8 mouse cellular contexts compared by ENCODE assay signal in the genomic region with DNA sequence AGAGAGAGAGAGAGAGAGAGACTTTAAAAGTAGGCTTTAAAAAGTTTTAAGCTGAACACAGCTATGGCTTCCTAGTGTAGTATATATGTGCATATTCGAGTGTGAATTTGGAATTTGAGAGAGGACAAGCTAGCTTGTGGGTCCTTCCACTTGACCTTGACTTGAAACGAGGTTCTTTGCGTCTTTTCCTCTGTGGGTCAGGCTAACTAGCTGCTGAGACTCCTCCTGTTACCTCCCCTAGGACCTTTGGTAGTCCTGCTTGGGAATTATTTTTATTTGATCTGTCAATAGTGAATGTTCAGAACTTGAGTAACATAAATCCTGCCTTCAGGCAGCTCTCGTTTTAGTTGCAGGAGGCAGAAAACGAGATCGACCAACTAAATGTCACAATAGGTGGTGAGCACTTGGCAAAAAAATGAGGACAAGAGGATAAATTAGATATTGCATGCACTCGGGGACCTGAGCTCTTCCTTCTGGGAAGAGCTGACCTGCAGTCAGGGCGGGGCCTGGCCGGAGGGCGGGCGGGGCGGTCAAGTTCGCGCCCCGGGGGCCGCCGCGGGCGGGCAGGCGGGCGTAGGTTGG. TPM values are rescaled to one million over a fixed set of nuclear protein-coding genes. Genes with fewer than 3 reads are reported as not detected.
DNase-seq lines count a peak whose midpoint lies in the region; ATAC-seq and TF ChIP-seq lines count a peak whose summit lies in the region.

No protein-coding gene starts in this region.

- no peak for DNase-seq in heart, postnatal 14 days
- DNase-seq in MEL-GATA-1-ER (ENCODE audit: extremely low read depth, low read depth), result peak; percentile 41
- no peak for DNase-seq in forebrain, postnatal 0 days
- DNase-seq in midbrain, embryonic 10.5 days (ENCODE audit: low spot score), result no peak
- DNase-seq in left cerebral cortex, postnatal 10 days (ENCODE audit: extremely low spot score in 1 of 2, low spot score in 2 of 2), result no peak
- DNase-seq in thymus, adult 18-20 months, result no peak
- DNase-seq in T-cell, adult 2 months (ENCODE audit: low spot score), result no peak

- WGBS in heart, embryonic 15.5 days, result 5% methylated on average over 20 of the region's 21 CpGs
- 6% methylated on average over 21 of the region's 21 CpGs for WGBS in forebrain, postnatal 0 days
- 7% methylated on average over 21 of the region's 21 CpGs for WGBS in midbrain, embryonic 10.5 days

- TF ChIP-seq CTCF in forebrain, postnatal 0 days (IDR thresholded peaks at IDR 0.05; ENCODE audit: low read depth), result peak; percentile 23; the same call in 1 of the 2 replicates

- peaks cover 10% of the 10 kb centered on the region for H3K36me3 ChIP-seq in heart, embryonic 15.5 days
- peaks cover 6% of the 10 kb centered on the region for H3K36me3 ChIP-seq in forebrain, postnatal 0 days (ENCODE audit: insufficient read depth)
- H3K36me3 ChIP-seq in midbrain, embryonic 10.5 days, result peaks cover 21% of the 10 kb centered on the region

- intact Hi-C loops in heart, postnatal 14 days (cut with DNase I), result loop anchor here (10.0 kb wide), 1 partner anchor 374 kb away; the partner anchor contains the start of gene Pou2f1
- intact Hi-C loops in left cerebral cortex, postnatal 10 days (cut with DNase I), result loop anchor here (10.0 kb wide), 1 partner anchor 374 kb away; the partner anchor contains the start of gene Pou2f1

- H3K9ac ChIP-seq in heart, embryonic 15.5 days, result peak overlapping the region; percentile 60
- H3K9ac ChIP-seq in forebrain, postnatal 0 days, result peak overlapping the region; percentile 63

- no peak for ATAC-seq in heart, embryonic 15.5 days (replicated peaks; ENCODE audit: insufficient number of reproducible peaks, insufficient read depth, low FRiP score, low read depth)
- ATAC-seq in forebrain, postnatal 0 days, result no peak; the same call in 1 of the 2 replicates

- H3K4me3 ChIP-seq in heart, embryonic 15.5 days, result peak overlapping the region; percentile 94
- peak overlapping the region; percentile 98 for H3K4me3 ChIP-seq in forebrain, postnatal 0 days (ENCODE audit: low read depth, low read length)
- H3K4me3 ChIP-seq in midbrain, embryonic 10.5 days, result peak overlapping the region; percentile 91

- H3K27me3 ChIP-seq in heart, embryonic 15.5 days, result no peaks in the 10 kb centered on the region
- no peaks in the 10 kb centered on the region for H3K27me3 ChIP-seq in forebrain, postnatal 0 days (ENCODE audit: insufficient read depth, low read length)
- H3K27me3 ChIP-seq in midbrain, embryonic 10.5 days (ENCODE audit: low read depth, poor library complexity, severe bottlenecking), result no peaks in the 10 kb centered on the region

- peak overlapping the region; percentile 76 for H3K4me2 ChIP-seq in heart, embryonic 15.5 days
- H3K4me2 ChIP-seq in forebrain, postnatal 0 days (ENCODE audit: low read depth), result peak overlapping the region; percentile 71

- H3K27ac ChIP-seq in heart, embryonic 15.5 days, result peak overlapping the region; percentile 96
- H3K27ac ChIP-seq in forebrain, postnatal 0 days (ENCODE audit: low read depth, low read length), result peak overlapping the region; percentile 68
- H3K27ac ChIP-seq in midbrain, embryonic 10.5 days (replicated peaks), result peak overlapping the region; percentile 97

- peaks cover 18% of the 10 kb centered on the region for H3K4me1 ChIP-seq in heart, embryonic 15.5 days (replicated peaks)
- peaks cover 11% of the 10 kb centered on the region; the same call in 1 of the 2 replicates for H3K4me1 ChIP-seq in forebrain, postnatal 0 days (ENCODE audit: insufficient read depth)
- H3K4me1 ChIP-seq in midbrain, embryonic 10.5 days, result peaks cover 28% of the 10 kb centered on the region

- no peaks in the 10 kb centered on the region for H3K9me3 ChIP-seq in heart, embryonic 15.5 days (replicated peaks)
- H3K9me3 ChIP-seq in forebrain, postnatal 0 days (ENCODE audit: low read length), result no peaks in the 10 kb centered on the region
- H3K9me3 ChIP-seq in midbrain, embryonic 10.5 days (replicated peaks), result no peaks in the 10 kb centered on the region

RNA-seq across cellular contexts. Expression of gene Tada1, which starts 0.4 kb away (rescaled TPM):
- polyA plus RNA-seq in heart, embryonic 15.5 days (2015; fragmentation: Nextera tagmentation; extraction: Ambion mirVana), result 27.5 and 34.6 TPM in 2 replicates
- total RNA-seq in heart, postnatal 14 days (2021), result 10 to 100 TPM; 11.8 TPM
- total RNA-seq in forebrain, postnatal 0 days (2014; rRNA removed), result 66.3 and 80.6 TPM in 2 replicates
- 77.4 and 82.0 TPM in 2 replicates for polyA plus RNA-seq in forebrain, postnatal 0 days (2015; fragmentation: Nextera tagmentation; extraction: Ambion mirVana)
- polyA plus RNA-seq in midbrain, embryonic 10.5 days (2016; fragmentation: Nextera tagmentation; extraction: Ambion mirVana), result 70.2 and 70.3 TPM in 2 replicates
- total RNA-seq in left cerebral cortex, postnatal 10 days (2021), result 10 to 100 TPM; 33.3 to 36.3 TPM

RNA-seq across cellular contexts. Expression of gene Pogk, which starts 31.1 kb away (rescaled TPM):
- polyA plus RNA-seq in heart, embryonic 15.5 days (2015; fragmentation: Nextera tagmentation; extraction: Ambion mirVana), result 9.3 and 10.6 TPM in 2 replicates
- total RNA-seq in heart, postnatal 14 days (2021), result 10 to 100 TPM; 13.9 to 15.6 TPM
- total RNA-seq in forebrain, postnatal 0 days (2014; rRNA removed), result 80.0 and 92.6 TPM in 2 replicates
- polyA plus RNA-seq in forebrain, postnatal 0 days (2015; fragmentation: Nextera tagmentation; extraction: Ambion mirVana), result 18.4 and 22.6 TPM in 2 replicates
- 26.1 and 37.7 TPM in 2 replicates for polyA plus RNA-seq in midbrain, embryonic 10.5 days (2016; fragmentation: Nextera tagmentation; extraction: Ambion mirVana)
- total RNA-seq in left cerebral cortex, postnatal 10 days (2021), result 10 to 100 TPM; 37.0 to 41.3 TPM
